Mouse (Mus musculus) hindbrain, postnatal 0 days (tissue): ENCODE data around the gene Msh6. TPM values are rescaled to one million over a fixed set of nuclear protein-coding genes. Genes with fewer than 3 reads are reported as not detected.
"Not testable (repeated sequence)": the region's sequence is repeated elsewhere in the genome, so short reads cannot be mapped to it uniquely, and the experiment has no call there.

ENCODE experiments used
- ATAC-seq: fragments of 200-750 bp; cut with Nextera tagmentation; 2 replicates; pipeline ENCODE4 v1.8.0; 2017; ENCODE audit warnings: mild to moderate bottlenecking, moderate TSS enrichment, moderate library complexity
- DNase-seq: peaks from one replicate; pipeline ENCODE4 v3.0.0-alpha.2; 2015; ENCODE audit warnings: low spot score
- H3K27ac ChIP-seq: fragments of 300-500 bp; sonication (generic); 2 replicates; pipeline ENCODE4 v1.5.1; 2014; ENCODE audit warnings: mild to moderate bottlenecking
- H3K27me3 ChIP-seq: fragments of 300-500 bp; sonication (generic); 2 replicates; pipeline ENCODE4 v1.6.1; 2014; ENCODE audit warnings: low read length, mixed read lengths; ENCODE audit not compliant: insufficient read depth
- H3K36me3 ChIP-seq: fragments of 300-500 bp; sonication (generic); 2 replicates; pipeline ENCODE4 v1.6.1; 2014; ENCODE audit warnings: low read length, mixed read lengths; ENCODE audit not compliant: insufficient read depth
- H3K4me1 ChIP-seq: fragments of 300-500 bp; sonication (generic); 2 replicates; pipeline ENCODE4 v1.6.1; 2014; ENCODE audit warnings: antibody characterized with exemption, low read length, mixed read lengths; ENCODE audit not compliant: insufficient read depth
- H3K4me2 ChIP-seq: fragments of 300-500 bp; sonication (generic); 2 replicates; pipeline ENCODE4 v1.6.1; 2014; ENCODE audit warnings: low read depth, mild to moderate bottlenecking, low read length, moderate library complexity, mixed read lengths
- H3K4me3 ChIP-seq: fragments of 300-500 bp; sonication (generic); 2 replicates; pipeline ENCODE4 v1.5.1; 2014; ENCODE audit warnings: low read length
- H3K9ac ChIP-seq: fragments of 300-500 bp; sonication (generic); replicated peaks from 2 replicates; pipeline ENCODE4 v1.6.1; 2014; ENCODE audit warnings: mild to moderate bottlenecking, low read length, moderate library complexity, mixed read lengths
- H3K9me3 ChIP-seq: fragments of 300-500 bp; sonication (generic); 2 replicates; pipeline ENCODE4 v1.6.1; 2016; ENCODE audit warnings: low read length, mixed read lengths
- CTCF ChIP-seq: IDR thresholded peaks from 2 replicates; pipeline ENCODE4 v1.5.1; 2016; ENCODE audit warnings: antibody characterized with exemption, control low read depth, low read depth
- WGBS: fragments of 180-500 bp; shearing (Covaris S2); extraction: QIAGEN DNeasy Blood & Tissue Kit; methylation state at CpG from one replicate; pipeline ENCODE4 v1.1.7; 2014; 5-methylcytosine and 5-hydroxymethylcytosine counted together
- polyA plus RNA-seq: library from polyadenylated mRNA; unstranded; fragments of >200 nt; fragmentation: Nextera tagmentation; extraction: Ambion mirVana; gene quantifications from 2 replicates; pipeline ENCODE4 v1.2.1, GENCODE M21; 2015
- total RNA-seq: library from RNA; depleted of rRNA; stranded (reverse); fragments of >200 nt; gene quantifications from 2 replicates; pipeline ENCODE4 v1.2.3, GENCODE M21; 2014

Msh6 gene
- total and polyA plus RNA-seq, 2 experiments from 2014 or later, result 19.6 to 21.1 TPM

GRCm38 (mm10) chr17:87997808-87998207 lies 22.9 kb downstream of the Msh6 start:
- no peaks in the 10 kb centered on the region for H3K4me1 ChIP-seq
- no peak overlapping the region for H3K4me2 ChIP-seq
- H3K4me3 ChIP-seq, result no peak overlapping the region
- peaks cover 59% of the 10 kb centered on the region for H3K36me3 ChIP-seq
- H3K27ac ChIP-seq, result no peak overlapping the region
- 91% methylated on average over 4 of the region's 4 CpGs for WGBS
- DNase-seq, result no peak
- no peaks in the 10 kb centered on the region for H3K27me3 ChIP-seq
- no peak overlapping the region for H3K9ac ChIP-seq
- no peak for ATAC-seq
- no peaks in the 10 kb centered on the region for H3K9me3 ChIP-seq
- no peak for TF ChIP-seq CTCF

- no peak for ATAC-seq
- Histone ChIP-seq H3K4me3 (no peak overlapping the region), H3K36me3 (peaks cover 55% of the 10 kb centered on the region), H3K4me2 (no peak overlapping the region), H3K9ac (no peak overlapping the region), H3K4me1 (no peaks in the 10 kb centered on the region), H3K27me3 (no peaks in the 10 kb centered on the region), H3K9me3 (no peaks in the 10 kb centered on the region), H3K27ac (no peak overlapping the region)
- 96% methylated on average over 1 of the region's 1 CpGs for WGBS
- no peak for DNase-seq
- TF ChIP-seq CTCF, result no peak
These were observed 30.0 kb downstream of the Msh6 start for GRCm38 (mm10) chr17:88004892-88005291.

- no peaks in the 10 kb centered on the region for H3K9me3 ChIP-seq
- DNase-seq (no peak), ATAC-seq (no peak)
- no peak overlapping the region for H3K4me3 ChIP-seq
- WGBS, result 80% methylated on average over 8 of the region's 8 CpGs
- no peak overlapping the region for H3K27ac ChIP-seq
- H3K4me1 ChIP-seq, result no peaks in the 10 kb centered on the region
- TF ChIP-seq CTCF, result no peak
- H3K4me2 ChIP-seq, result no peak overlapping the region
- H3K36me3 ChIP-seq, result peaks cover 54% of the 10 kb centered on the region
- no peaks in the 10 kb centered on the region for H3K27me3 ChIP-seq
- no peak overlapping the region for H3K9ac ChIP-seq
These were observed 32.1 kb downstream of the Msh6 start for GRCm38 (mm10) chr17:88006956-88007355.

GRCm38 (mm10) chr17:88014456-88014855 lies 39.6 kb downstream of the Msh6 start:
- DNase-seq, result no peak
- Histone ChIP-seq H3K4me3 (no peak overlapping the region), H3K4me1 (peaks cover 5% of the 10 kb centered on the region; the same call in 1 of the 2 replicates), H3K9me3 (no peaks in the 10 kb centered on the region), H3K9ac (no peak overlapping the region), H3K27me3 (no peaks in the 10 kb centered on the region), H3K4me2 (no peak overlapping the region), H3K36me3 (peaks cover 32% of the 10 kb centered on the region; the same call in 1 of the 2 replicates), H3K27ac (no peak overlapping the region)
- 76% methylated on average over 1 of the region's 1 CpGs for WGBS
- TF ChIP-seq CTCF, result no peak
- ATAC-seq, result no peak

GRCm38 (mm10) chr17:88016027-88016426 lies 41.2 kb downstream of the Msh6 start:
- H3K4me1 ChIP-seq, DNase-seq, ATAC-seq, H3K4me2 ChIP-seq, H3K9me3 ChIP-seq, H3K27me3 ChIP-seq, H3K27ac ChIP-seq, H3K9ac ChIP-seq, H3K4me3 ChIP-seq: not testable (repeated sequence)
- WGBS, result 90% methylated on average over 8 of the region's 8 CpGs
- peaks cover 21% of the 10 kb centered on the region; the same call in 1 of the 2 replicates for H3K36me3 ChIP-seq

- ATAC-seq (no peak), DNase-seq (no peak)
- no peaks in the 10 kb centered on the region for H3K27me3 ChIP-seq
- H3K9ac ChIP-seq, result no peak overlapping the region
- peaks cover 6% of the 10 kb centered on the region; the same call in 1 of the 2 replicates for H3K4me1 ChIP-seq
- H3K4me3 ChIP-seq, result no peak overlapping the region
- no peaks in the 10 kb centered on the region for H3K9me3 ChIP-seq
- TF ChIP-seq CTCF, result no peak
- H3K4me2 ChIP-seq, result no peak overlapping the region
- 82% methylated on average over 1 of the region's 1 CpGs for WGBS
- no peak overlapping the region for H3K27ac ChIP-seq
- no peaks in the 10 kb centered on the region for H3K36me3 ChIP-seq
These were observed 49.1 kb downstream of the Msh6 start for GRCm38 (mm10) chr17:88023924-88024323.

GRCm38 (mm10) chr17:88025227-88025626 lies 50.4 kb downstream of the Msh6 start:
- no peak overlapping the region for H3K9ac ChIP-seq
- WGBS, result 35% methylated on average over 4 of the region's 4 CpGs
- no peaks in the 10 kb centered on the region for H3K27me3 ChIP-seq
- no peaks in the 10 kb centered on the region for H3K9me3 ChIP-seq
- TF ChIP-seq CTCF, result peak; percentile 62
- peak; percentile 88 for DNase-seq
- ATAC-seq, result no peak
- H3K36me3 ChIP-seq, result no peaks in the 10 kb centered on the region
- no peaks in the 10 kb centered on the region for H3K4me1 ChIP-seq
- H3K4me2 ChIP-seq, result no peak overlapping the region
- H3K27ac ChIP-seq, result no peak overlapping the region
- H3K4me3 ChIP-seq, result no peak overlapping the region
